Mouse (Mus musculus) fibroblast of lung, adult 2 months (primary cell): ENCODE data around the gene Cpa4.

Experiments
- DNase-seq: peaks from one replicate; pipeline ENCODE4 v3.0.0-alpha.2; 2011; ENCODE audit warnings: low read depth

Cpa4 gene

DNA sequence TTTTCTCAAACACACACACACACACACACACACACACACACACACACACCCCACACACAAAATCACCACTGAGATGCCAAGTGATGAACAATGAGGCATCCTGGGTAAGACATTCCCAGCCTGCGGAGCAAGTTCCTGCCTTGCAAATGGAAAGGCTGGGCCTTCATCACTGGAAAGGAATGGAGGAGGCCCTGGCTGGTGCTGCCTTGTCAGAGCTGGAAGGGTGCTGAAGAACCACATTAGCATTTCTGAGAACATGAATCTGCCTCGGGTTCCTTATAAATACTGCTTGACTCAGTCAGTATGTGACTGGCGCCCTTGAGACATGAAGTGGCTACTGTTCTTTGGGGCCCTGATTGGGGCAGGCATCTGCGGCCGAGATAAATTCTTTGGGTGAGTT lies at the start of gene Cpa4:
Gene Cpa4 (plus strand): TSS at position 301 of the 400 bp plus-strand sequence.
- DNase-seq = no peak

GRCm38 (mm10) chr6:30520400-30520799 lies 47.8 kb upstream of the Cpa4 start:
- DNase-seq = no peak

DNA sequence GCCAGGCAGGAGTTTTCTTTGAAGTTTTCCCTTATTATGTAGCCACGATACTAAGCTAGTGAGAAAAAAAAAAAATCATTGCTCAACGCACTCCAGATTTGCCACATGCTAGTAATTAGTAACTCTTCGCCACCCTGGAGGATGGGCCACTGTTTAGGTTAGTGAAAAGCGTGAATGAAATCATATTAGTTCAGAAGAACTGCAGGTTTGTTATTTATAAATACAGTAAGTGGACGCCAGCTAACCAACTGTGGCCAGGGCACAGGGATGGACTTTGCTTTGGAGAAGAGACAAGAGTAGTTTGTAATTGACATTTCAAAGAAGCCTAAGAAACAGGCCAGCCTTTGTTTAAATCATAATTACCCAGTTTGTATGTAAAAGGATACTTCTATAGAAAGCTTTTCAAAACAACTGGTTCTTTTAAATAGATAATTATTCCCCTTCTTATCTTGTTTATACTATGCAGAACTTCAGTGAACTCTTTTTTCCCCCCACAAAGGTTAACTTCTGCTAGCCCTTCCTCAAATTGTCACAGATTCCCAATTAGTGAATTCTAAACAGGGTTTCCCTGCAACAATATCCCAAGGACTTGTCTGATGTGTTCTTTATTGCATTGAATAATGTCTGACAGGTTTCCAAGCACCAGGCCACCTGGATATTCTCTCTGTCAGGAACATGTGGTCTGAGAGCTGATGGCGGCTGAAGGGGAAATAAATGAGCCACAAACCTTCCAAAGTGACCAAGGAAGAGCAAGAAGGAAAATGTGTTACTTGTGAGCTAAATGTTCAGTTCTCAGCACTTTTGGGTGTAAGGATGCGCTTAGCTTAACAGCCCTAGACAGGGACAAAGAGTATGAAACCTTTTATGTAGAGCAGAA lies 42.5 kb upstream of the Cpa4 start:
- DNase-seq = no peak

- DNase-seq = no peak
Observed at GRCm38 (mm10) chr6:30526586-30527515, 41.3 kb upstream of the Cpa4 start.

DNA sequence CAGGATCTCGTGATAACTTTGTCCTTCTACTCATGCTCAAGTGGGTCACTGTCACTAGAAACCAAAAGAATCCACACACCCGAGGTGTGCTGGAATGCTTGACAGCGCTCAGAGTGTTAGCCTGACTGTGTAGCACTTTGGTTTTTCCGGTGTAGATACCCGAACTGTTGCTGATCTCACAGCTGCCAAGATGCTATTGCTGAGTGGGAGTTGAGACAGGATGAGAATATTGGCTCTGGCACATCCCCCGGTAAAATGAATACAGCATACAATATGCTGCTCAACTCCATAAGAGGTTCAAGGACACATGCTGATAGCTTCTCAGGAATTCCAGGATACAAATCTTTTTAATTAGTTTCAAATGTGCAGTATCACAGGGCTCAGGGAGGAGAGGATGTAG lies 39.4 kb upstream of the Cpa4 start:
- DNase-seq = no peak

DNA sequence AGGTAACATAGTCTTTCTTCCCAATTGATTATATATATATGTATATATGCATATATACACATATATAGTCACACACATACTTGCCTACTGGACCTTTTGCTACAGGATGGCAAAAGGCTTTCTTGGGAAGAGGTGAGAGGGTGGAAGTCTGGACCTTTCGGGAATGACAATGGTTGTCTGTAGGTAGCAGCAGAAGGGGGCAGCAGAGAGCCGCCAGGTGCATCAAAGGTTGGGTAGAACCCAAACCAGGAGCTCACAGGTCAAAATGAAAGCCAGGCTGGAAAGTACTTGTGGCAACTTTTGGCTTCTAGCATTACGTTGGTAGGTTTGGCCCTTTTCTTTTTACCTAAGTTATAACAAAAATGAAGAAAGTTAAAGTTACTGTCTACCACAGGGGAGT lies 32.8 kb upstream of the Cpa4 start:
- no peak for DNase-seq

DNA sequence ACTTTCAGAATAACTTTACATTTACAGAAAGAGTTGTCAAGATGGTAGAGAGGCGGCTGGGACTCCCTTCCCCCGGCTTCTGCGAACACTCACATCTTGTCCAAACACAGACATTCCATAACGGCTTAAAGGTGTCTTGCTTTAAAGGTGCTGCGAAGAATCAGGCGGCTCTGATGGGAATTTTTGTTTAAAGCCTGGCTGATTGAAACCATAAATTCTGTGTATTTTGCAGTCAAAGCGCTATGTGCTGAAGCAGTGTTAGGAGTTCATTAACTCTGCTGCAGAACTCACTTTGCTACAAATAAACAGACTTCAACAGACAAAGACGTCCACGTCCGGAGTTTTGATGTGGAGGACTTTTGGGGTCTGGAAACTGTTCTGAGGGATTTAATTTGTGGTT lies 29.9 kb upstream of the Cpa4 start:
- DNase-seq = no peak

DNA sequence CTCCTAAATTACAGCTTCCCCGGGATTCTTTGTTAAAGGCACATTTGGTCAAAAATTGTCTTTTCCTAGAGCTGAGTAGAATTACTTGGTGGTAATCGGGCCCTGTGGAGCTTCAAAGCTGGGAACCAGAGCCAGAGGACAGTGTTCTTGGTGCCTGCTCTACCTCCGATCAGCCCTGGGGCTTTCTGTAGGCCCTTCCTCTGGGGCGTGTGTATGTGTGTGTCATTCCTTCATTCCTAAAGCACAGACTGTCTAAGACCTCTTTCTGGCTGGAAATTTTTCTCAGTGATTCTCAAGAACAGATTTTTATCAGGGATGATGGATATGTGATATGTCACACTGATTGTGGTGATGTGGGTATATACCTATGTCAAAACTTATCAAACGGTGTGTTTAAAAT lies 29.4 kb upstream of the Cpa4 start:
- no peak for DNase-seq

DNA sequence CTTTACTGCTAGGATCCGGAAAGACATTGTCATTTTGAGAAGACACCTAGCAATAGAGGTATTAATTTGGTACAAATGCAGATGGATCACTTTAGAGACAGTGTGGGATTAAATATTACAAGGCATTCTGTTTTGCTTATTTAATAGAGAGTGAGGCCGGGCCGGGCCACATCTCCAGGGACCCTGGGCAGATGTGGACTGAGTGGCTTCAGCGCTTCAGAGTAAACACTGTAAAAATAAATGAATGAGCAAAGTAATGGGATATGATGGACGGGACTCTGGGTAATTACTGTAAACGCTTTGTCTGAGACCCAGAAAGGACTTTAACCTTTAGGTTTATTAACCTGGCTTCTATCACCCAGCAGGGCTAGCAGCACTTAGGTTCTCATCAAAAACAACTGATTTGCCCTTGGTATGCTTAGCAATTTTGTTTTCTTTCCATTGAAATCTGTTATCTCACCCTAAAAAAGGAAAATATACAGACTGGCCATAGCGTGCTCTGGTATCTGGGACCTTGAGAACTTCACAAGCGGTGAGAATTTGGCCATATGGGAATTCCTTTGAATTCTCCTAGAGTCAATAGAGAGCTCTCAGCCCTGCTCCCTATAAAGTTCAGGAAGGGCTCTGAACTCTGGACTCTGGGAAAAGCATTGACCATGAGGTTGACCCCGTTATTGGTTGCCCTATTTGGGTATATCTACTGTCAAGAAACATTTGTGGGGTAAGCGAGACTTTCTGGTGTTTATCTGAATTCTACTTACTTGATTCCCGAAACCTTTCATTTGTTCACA lies 27.0 kb upstream of the Cpa4 start, which contains the start of gene Cpa2:
Gene Cpa2 (plus strand): TSS at position 574 of the 791 bp plus-strand sequence.
- DNase-seq = no peak

- no peak for DNase-seq
Observed at GRCm38 (mm10) chr6:30542277-30542676, 25.9 kb upstream of the Cpa4 start.

GRCm38 (mm10) chr6:30543077-30543476 lies 25.1 kb upstream of the Cpa4 start:
- no peak for DNase-seq

GRCm38 (mm10) chr6:30543851-30544250 lies 24.3 kb upstream of the Cpa4 start:
- DNase-seq = no peak

- DNase-seq = no peak
Observed at GRCm38 (mm10) chr6:30545689-30546088, 22.5 kb upstream of the Cpa4 start.

GRCm38 (mm10) chr6:30546571-30547273 lies 21.4 kb upstream of the Cpa4 start:
- DNase-seq = no peak

DNA sequence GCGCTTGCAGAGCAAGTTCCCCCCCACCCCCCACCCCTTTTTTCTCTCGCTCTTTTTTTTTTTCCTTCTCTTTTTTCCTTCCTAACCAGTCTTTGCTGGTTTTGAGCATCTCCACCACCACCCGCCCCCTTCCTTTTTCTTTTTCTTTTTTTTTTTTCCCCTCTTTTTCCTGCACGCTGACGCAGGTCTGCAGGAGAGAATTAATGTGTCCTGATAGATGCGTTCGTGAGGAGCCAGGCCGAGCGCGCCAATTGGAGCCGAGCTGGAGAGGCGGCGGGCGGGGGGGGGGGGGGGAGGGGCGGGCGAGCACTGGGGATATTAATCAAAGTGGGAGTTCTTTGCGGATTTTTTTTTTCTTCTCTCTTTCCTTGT lies 20.9 kb upstream of the Cpa4 start:
- DNase-seq = no peak

GRCm38 (mm10) chr6:30547656-30548306 lies 20.4 kb upstream of the Cpa4 start:
- peak; percentile 76 for DNase-seq

DNA sequence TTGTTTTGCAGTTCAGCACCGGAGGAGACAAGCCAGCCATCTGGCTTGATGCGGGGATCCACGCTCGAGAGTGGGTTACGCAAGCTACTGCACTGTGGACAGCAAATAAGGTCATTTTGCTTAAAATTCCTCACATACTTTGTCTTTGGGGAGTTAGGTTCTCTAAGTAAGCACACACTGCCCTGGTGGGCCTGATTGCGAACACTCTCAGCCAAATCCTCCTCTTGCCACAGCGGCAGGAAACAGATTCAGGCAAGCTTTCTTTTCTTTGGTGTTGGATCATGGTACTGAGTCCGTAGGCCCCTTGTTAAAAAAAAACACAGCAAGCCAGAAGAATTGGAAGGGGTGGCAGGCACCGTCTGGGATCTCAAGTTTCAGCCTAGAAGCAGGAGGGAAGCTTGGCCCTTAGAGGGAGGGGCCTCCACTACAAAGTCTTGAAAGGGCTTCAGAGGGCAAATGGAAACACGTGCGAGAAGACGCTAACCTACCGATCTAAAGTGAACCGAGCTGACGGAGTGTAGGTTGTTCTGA lies 18.9 kb upstream of the Cpa4 start:
- peak; percentile 75 for DNase-seq

- DNase-seq = no peak
Observed at GRCm38 (mm10) chr6:30550496-30551192, 17.5 kb upstream of the Cpa4 start.

GRCm38 (mm10) chr6:30551193-30551515 lies 17.0 kb upstream of the Cpa4 start:
- no peak for DNase-seq
